Mouse (Mus musculus): ENCODE data around the gene Gm21992.

DNA sequence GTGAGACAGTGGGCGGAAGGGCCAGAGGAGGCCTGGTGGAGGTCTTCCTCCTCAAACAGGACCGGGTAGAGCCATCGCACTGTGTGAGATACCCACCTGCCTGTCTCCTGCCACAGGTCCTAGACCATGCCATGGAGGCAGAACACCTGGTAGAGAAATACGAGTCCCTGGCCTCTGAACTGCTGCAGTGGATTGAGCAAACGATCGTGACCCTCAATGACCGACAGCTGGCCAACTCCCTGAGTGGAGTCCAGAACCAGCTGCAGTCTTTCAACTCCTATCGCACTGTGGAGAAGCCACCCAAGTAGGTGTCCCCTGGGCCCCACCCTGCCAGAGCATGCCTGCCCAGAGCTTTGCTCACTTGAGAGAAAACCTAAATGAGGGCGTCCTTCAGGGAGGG, 82.2 kb downstream of the Gm21992 start:
- no peak for TF ChIP-seq CTCF (IDR thresholded peaks at IDR 0.05; ENCODE audit: low read depth, low read length)
- no peak for TF ChIP-seq TAL1 (conservative IDR thresholded peaks at IDR 0.05; ENCODE audit: low read depth, low read length)
- no peak for TF ChIP-seq GATA1 (IDR thresholded peaks at IDR 0.05; ENCODE audit: borderline replicate concordance, low read length)
- no peak for TF ChIP-seq POLR2AphosphoS5 (IDR thresholded peaks at IDR 0.05; ENCODE audit: insufficient replicate concordance, low read depth, low read length)
